Mouse (Mus musculus) embryo, embryonic 11 days (tissue): ENCODE measurements at regions not wholly inside any gene's neighbourhood (a gene's known extent, or its start where the extent isn't known, plus 50 kb on each side); places are given as distances from the start of the nearest gene placed in this dataset.

Experiments used
- DNase-seq: peaks from one replicate; pipeline ENCODE4 v3.0.0-alpha.2; 2015

- DNase-seq: no peak
Measured at GRCm38 (mm10) chr5:116900846-116901245, 215.1 kb downstream of the Suds3 start.

- DNase-seq: no peak
Measured at GRCm38 (mm10) chr5:116897391-116897790, 218.5 kb downstream of the Suds3 start.

GRCm38 (mm10) chr5:116895036-116895783 lies 220.7 kb downstream of the Suds3 start:
- peak; percentile 17 for DNase-seq

GRCm38 (mm10) chr5:116894575-116894974 lies 221.3 kb downstream of the Suds3 start:
- peak; percentile 7 for DNase-seq

- no peak for DNase-seq
Measured at GRCm38 (mm10) chr5:116892877-116893276, 223.0 kb downstream of the Suds3 start.

GRCm38 (mm10) chr5:116889224-116889623 lies 226.7 kb downstream of the Suds3 start:
- DNase-seq: peak; percentile 4

- peak; percentile 42 for DNase-seq
Measured at GRCm38 (mm10) chr5:116886181-116887136, 229.5 kb downstream of the Suds3 start.

- no peak for DNase-seq
Measured at GRCm38 (mm10) chr5:116879761-116880160, 236.2 kb downstream of the Suds3 start.

- no peak for DNase-seq
Measured at GRCm38 (mm10) chr5:116874941-116875340, 241.0 kb downstream of the Suds3 start.

- DNase-seq: no peak
Measured at GRCm38 (mm10) chr5:116868115-116868514, 247.8 kb downstream of the Suds3 start.

GRCm38 (mm10) chr5:116864275-116864674 lies 251.6 kb downstream of the Suds3 start:
- DNase-seq: no peak

- DNase-seq: no peak
Measured at GRCm38 (mm10) chr5:116852691-116853090, 261.1 kb upstream of the Srrm4 start.

GRCm38 (mm10) chr5:116831874-116832273 lies 240.3 kb upstream of the Srrm4 start:
- no peak for DNase-seq

- peak; percentile 82 for DNase-seq
Measured at GRCm38 (mm10) chr5:116829771-116830170, 238.2 kb upstream of the Srrm4 start.

- no peak for DNase-seq
Measured at GRCm38 (mm10) chr5:116823260-116823659, 231.6 kb upstream of the Srrm4 start.

- peak; percentile 18 for DNase-seq
Measured at GRCm38 (mm10) chr5:116822141-116822540, 230.5 kb upstream of the Srrm4 start.

- DNase-seq: peak; percentile 19
Measured at GRCm38 (mm10) chr5:116809799-116810198, 218.2 kb upstream of the Srrm4 start.

- peak; percentile 78 for DNase-seq
Measured at GRCm38 (mm10) chr5:116809001-116809759, 217.6 kb upstream of the Srrm4 start.

- no peak for DNase-seq
Measured at GRCm38 (mm10) chr5:116797460-116797859, 205.8 kb upstream of the Srrm4 start.

GRCm38 (mm10) chr5:116795169-116795568 lies 203.6 kb upstream of the Srrm4 start:
- no peak for DNase-seq

GRCm38 (mm10) chr5:116790419-116790818 lies 198.8 kb upstream of the Srrm4 start:
- no peak for DNase-seq

GRCm38 (mm10) chr5:116789859-116790258 lies 198.2 kb upstream of the Srrm4 start:
- no peak for DNase-seq

- DNase-seq: peak; percentile 16
Measured at GRCm38 (mm10) chr5:116776450-116776849, 184.8 kb upstream of the Srrm4 start.
